Mouse (Mus musculus) heart, embryonic 11.5 days (tissue): ENCODE measurements around the gene Rfk. TPM values are rescaled to one million over a fixed set of nuclear protein-coding genes. Genes with fewer than 3 reads are reported as not detected.

Source experiments
- ATAC-seq: fragments of 200-750 bp; cut with Nextera tagmentation; replicated peaks from 2 replicates; pipeline ENCODE4 v1.8.0; 2017; ENCODE audit warnings: moderate library complexity; ENCODE audit not compliant: insufficient number of reproducible peaks, low FRiP score, low TSS enrichment
- H3K27ac ChIP-seq: fragments of 300-500 bp; sonication (generic); 2 replicates; pipeline ENCODE4 v1.5.1; 2014; ENCODE audit warnings: mild to moderate bottlenecking, low read depth, low read length
- H3K27me3 ChIP-seq: fragments of 300-500 bp; sonication (generic); 2 replicates; pipeline ENCODE4 v1.6.1; 2014; ENCODE audit warnings: mild to moderate bottlenecking, low read length, mixed read lengths; ENCODE audit not compliant: control insufficient read depth, insufficient read depth
- H3K36me3 ChIP-seq: fragments of 300-500 bp; sonication (generic); 2 replicates; pipeline ENCODE4 v1.6.1; 2014; ENCODE audit warnings: mild to moderate bottlenecking, low read length, moderate library complexity, mixed read lengths; ENCODE audit not compliant: control insufficient read depth, insufficient read depth
- H3K4me1 ChIP-seq: fragments of 300-500 bp; sonication (generic); 2 replicates; pipeline ENCODE4 v1.6.1; 2014; ENCODE audit warnings: low read length; ENCODE audit not compliant: control insufficient read depth, insufficient read depth
- H3K4me2 ChIP-seq: fragments of 300-500 bp; sonication (generic); 2 replicates; pipeline ENCODE4 v1.6.1; 2014; ENCODE audit warnings: mild to moderate bottlenecking, moderate library complexity
- H3K4me3 ChIP-seq: fragments of 300-500 bp; sonication (generic); 2 replicates; pipeline ENCODE4 v1.5.1; 2014; ENCODE audit warnings: low read depth, low read length
- H3K9ac ChIP-seq: fragments of 300-500 bp; sonication (generic); 2 replicates; pipeline ENCODE4 v1.6.1; 2014; ENCODE audit warnings: mild to moderate bottlenecking, low read depth, low read length, moderate library complexity
- H3K9me3 ChIP-seq: fragments of 300-500 bp; sonication (generic); replicated peaks from 2 replicates; pipeline ENCODE4 v1.6.1; 2016; ENCODE audit warnings: low read length; ENCODE audit not compliant: control insufficient read depth
- WGBS: fragments of 180-500 bp; shearing (Covaris S2); extraction: QIAGEN DNeasy Blood & Tissue Kit; methylation state at CpG from one replicate; pipeline ENCODE4 v1.1.7; 2014; ENCODE audit not compliant: insufficient replicate concordance; 5-methylcytosine and 5-hydroxymethylcytosine counted together
- polyA plus RNA-seq: library from polyadenylated mRNA; unstranded; fragments of >200 nt; fragmentation: Nextera tagmentation; extraction: Ambion mirVana; gene quantifications from 2 replicates; pipeline ENCODE4 v1.2.1, GENCODE M21; 2014

Gene Rfk
- polyA plus RNA-seq, 1 experiment from 2014 or later = 61.3 TPM

DNA sequence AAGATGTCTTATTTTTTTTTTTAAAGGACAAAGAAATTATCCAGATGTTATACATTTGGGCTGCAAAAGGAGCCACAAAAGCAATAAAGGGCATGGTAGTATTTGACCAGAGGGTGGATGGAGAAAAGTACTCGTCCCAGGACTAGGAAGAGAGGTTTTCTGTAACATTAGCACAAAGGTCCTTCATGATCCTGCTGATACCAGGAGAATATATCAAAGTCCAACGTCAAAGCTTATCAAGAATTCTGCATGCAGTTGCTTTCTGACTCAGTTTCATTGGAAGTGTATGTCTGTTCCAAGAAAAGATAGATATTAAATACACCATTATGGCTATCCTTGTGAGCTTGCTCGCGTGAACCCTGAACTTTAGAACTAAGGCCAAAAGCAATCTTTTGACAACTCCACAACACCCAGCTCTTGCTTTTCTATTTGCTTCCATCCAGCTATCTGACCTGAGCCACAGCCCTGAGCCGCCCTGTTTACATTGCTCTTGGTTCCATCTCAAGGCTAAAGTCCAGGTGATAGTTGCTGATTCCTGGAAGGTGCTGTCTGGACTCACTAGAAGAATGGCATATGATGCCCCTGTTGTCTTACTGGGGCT, 16.7 kb downstream of the Rfk start:
- Histone ChIP-seq H3K4me1 (no peaks in the 10 kb centered on the region), H3K4me3 (no peak overlapping the region), H3K9ac (no peak overlapping the region), H3K4me2 (no peak overlapping the region), H3K9me3 (no peaks in the 10 kb centered on the region; the same call in 1 of the 2 replicates), H3K27ac (no peak overlapping the region), H3K27me3 (no peaks in the 10 kb centered on the region), H3K36me3 (no peaks in the 10 kb centered on the region)
- 76% methylated on average over 5 of the region's 5 CpGs for WGBS
- no peak for ATAC-seq

DNA sequence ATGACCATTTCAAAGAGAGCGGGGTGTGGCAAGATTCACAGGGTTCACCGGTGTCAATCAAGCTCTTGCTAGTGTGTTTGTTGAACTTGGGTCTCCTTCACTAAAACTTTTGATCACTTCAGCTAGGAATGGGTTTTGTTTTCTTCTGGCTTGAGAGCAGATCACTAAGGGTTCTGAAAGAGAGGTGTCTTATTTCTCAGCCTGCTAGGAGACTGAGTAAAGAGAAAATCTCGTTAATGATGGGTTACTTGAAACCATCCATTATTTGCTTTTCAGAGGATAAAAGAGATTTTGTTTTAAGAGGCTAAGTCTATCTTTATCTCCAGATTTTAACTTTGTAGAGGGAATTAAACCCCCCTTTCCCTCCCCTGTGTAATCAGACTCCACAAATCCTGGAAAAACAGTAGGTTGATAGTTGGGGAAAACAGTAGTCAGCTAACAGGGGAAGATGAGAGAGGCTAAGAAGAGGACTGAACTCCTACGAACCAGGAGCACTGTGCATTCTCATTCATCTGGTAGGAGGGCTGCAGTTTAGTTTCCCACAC, 19.1 kb downstream of the Rfk start:
- Histone ChIP-seq H3K9me3 (no peaks in the 10 kb centered on the region), H3K27me3 (no peaks in the 10 kb centered on the region), H3K4me2 (no peak overlapping the region), H3K4me3 (no peak overlapping the region), H3K4me1 (no peaks in the 10 kb centered on the region), H3K9ac (no peak overlapping the region), H3K27ac (no peak overlapping the region), H3K36me3 (no peaks in the 10 kb centered on the region)
- WGBS = 52% methylated on average over 4 of the region's 4 CpGs
- ATAC-seq = no peak

DNA sequence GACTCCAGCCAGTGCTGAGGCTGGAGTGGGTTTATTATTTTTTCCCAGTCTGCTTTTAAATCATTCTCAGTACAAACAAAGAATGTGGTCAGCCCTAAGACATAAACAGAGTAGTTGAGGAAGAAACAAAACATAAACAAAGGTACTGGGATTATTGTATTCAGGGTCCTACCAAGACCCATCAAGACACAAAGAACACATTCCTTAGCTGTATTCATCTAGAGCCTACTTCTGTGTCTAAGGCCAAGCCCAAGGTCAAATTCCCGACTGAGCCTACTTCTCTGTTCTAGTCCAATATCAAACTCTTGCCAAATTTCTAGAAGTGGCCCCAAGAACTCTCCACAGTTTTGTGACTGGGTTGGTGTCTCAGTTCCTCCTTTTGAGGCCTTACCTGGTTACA, 24.0 kb downstream of the Rfk start:
- ATAC-seq = no peak
- Histone ChIP-seq H3K36me3 (no peaks in the 10 kb centered on the region), H3K4me2 (no peak overlapping the region), H3K27ac (no peak overlapping the region), H3K9me3 (no peaks in the 10 kb centered on the region), H3K4me3 (no peak overlapping the region), H3K27me3 (no peaks in the 10 kb centered on the region), H3K9ac (no peak overlapping the region), H3K4me1 (no peaks in the 10 kb centered on the region)
- WGBS = 73% methylated on average over 1 of the region's 1 CpGs

DNA sequence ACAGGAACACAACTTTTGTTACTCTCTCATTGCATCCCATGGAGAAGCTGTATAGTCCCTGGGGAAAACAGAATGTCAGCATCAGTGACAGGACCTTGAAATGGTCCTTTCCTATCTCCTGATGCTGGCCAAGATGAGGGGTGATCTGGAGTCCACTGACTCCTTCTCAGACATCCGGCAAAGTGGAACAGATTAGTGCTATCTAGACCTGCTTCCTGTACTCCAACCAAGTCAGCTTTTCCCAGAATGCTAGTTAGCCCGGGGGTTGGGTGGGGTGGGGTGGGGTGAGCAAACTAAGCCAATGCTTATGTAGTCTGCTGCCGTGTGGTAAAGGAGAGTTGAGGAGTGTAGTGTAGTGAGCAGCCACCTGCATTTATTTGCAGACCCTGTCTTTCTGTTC, 29.5 kb downstream of the Rfk start:
- no peak for ATAC-seq
- WGBS = 37% methylated on average over 3 of the region's 3 CpGs
- no peaks in the 10 kb centered on the region for H3K4me1 ChIP-seq
- no peak overlapping the region for H3K4me3 ChIP-seq
- H3K4me2 ChIP-seq = no peak overlapping the region
- H3K27ac ChIP-seq = no peak overlapping the region
- no peaks in the 10 kb centered on the region for H3K36me3 ChIP-seq
- no peaks in the 10 kb centered on the region for H3K9me3 ChIP-seq
- H3K9ac ChIP-seq = no peak overlapping the region
- H3K27me3 ChIP-seq = no peaks in the 10 kb centered on the region

DNA sequence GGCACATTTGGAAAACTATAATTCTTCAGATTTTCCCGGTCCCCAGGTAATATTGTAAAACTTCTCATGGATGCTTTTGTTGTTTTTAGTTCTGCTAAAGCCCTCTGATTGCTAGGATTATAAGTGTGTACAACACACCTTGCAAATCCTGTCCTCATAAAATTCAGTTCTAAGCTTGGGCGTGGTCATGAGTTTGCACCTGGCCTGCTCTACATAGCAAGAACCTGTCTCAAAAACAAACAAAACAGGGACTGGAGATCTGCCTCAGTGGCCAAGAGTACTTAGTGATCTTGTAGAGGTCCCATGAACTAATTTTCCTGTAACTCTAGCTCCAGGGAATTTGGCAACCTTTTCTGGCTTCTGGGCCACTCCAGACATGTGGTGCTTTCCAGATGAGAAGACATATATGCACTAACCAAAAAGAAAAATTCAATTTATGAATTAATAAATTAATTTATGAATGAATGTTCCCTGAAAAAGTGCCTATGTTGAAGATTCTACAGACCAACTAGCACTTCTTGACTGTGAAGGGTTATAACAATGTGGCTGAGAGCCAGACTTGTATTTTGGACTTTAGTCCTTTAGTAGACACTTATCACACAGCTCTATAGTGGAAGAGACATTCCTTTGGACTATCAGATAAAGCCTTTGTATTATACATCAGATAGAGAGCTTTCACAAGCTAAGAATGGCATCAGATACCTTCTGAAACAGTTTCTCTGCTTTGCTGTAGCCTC, 34.1 kb downstream of the Rfk start:
- 83% methylated on average over 2 of the region's 2 CpGs for WGBS
- no peaks in the 10 kb centered on the region for H3K9me3 ChIP-seq
- no peaks in the 10 kb centered on the region for H3K27me3 ChIP-seq
- H3K36me3 ChIP-seq = no peaks in the 10 kb centered on the region
- no peak overlapping the region for H3K9ac ChIP-seq
- H3K27ac ChIP-seq = no peak overlapping the region
- ATAC-seq = no peak
- H3K4me1 ChIP-seq = no peaks in the 10 kb centered on the region
- H3K4me2 ChIP-seq = no peak overlapping the region
- H3K4me3 ChIP-seq = no peak overlapping the region

DNA sequence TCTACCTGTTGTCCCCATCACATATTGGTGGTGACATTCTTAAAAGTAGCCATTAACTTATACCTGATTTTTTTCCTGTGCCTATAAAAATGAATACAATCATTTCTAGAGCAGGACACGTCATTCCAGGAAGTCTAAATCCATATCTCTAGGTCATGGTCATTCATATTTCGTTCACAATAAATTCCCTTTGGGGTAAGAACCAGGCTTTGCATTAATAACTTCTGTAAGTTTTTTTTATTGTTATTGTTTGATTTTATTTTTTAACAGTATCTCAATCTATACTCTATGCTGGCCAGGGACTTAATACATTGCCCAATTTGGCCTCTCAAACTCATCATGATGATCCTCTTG, 34.7 kb downstream of the Rfk start:
- Histone ChIP-seq H3K4me1 (no peaks in the 10 kb centered on the region), H3K27ac (no peak overlapping the region), H3K9ac (no peak overlapping the region), H3K27me3 (no peaks in the 10 kb centered on the region), H3K36me3 (no peaks in the 10 kb centered on the region), H3K9me3 (no peaks in the 10 kb centered on the region), H3K4me2 (no peak overlapping the region), H3K4me3 (no peak overlapping the region)
- ATAC-seq = no peak
- 79% methylated on average over 2 of the region's 2 CpGs for WGBS

DNA sequence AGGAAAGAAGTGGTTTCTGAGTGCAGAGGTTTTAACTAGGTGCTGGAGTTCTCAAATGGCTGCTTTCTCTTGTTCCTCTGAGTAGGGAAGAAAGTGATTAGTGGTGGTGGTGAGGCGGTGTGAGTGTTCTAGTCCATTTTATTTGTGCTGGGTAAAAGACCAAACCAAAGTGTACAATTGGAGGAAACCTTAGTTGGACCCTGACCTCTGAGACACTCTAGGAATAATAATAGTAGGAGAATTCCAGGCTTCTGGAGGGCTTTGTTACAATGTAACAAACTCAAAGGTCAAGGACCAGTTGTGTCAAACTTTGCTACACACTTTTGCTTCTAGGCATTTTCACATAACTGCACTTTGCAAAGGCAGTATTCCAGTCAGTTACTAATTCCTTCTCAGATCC, 42.8 kb downstream of the Rfk start:
- Histone ChIP-seq H3K4me2 (no peak overlapping the region), H3K9ac (no peak overlapping the region), H3K27ac (no peak overlapping the region), H3K9me3 (no peaks in the 10 kb centered on the region), H3K4me1 (no peaks in the 10 kb centered on the region), H3K27me3 (no peaks in the 10 kb centered on the region), H3K4me3 (no peak overlapping the region), H3K36me3 (no peaks in the 10 kb centered on the region)
- no peak for ATAC-seq
- WGBS = 90% methylated on average over 1 of the region's 1 CpGs

DNA sequence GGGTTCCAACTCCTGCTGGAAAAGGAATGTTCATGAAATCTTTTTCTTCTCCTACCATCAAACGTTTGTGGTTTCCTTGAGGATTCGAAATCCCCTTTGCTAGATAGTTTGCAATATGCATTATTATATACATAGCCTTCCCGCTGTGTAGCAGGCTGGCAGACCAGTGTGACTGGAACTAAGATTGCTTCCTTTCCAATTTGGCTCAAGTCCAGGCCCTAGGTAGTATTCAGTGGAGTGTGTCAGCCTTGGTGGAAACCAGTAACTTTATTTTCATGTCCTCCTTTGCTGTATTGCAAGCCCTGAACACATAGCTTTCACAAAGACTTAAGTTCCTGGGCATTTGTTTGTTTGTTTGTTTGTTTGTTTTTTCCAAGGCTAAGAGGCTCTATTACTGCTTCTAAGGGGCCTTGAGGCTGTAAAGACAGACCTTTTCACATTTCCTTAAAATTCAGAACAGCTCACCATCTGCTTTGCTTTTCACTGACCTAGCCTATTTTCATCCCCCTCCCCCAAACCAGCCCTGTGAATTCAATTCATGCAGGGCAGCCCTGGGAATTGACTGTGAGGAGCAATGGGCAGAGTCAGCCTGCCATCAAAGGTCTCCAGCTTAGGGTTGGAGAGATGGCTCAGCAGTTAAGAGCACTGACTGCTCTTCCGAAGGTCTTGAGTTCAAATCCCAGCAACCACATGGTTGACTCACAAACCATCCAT, 45.8 kb downstream of the Rfk start:
- H3K4me2 ChIP-seq = no peak overlapping the region
- ATAC-seq = no peak
- H3K27ac ChIP-seq = no peak overlapping the region
- 75% methylated on average over 4 of the region's 4 CpGs for WGBS
- H3K4me1 ChIP-seq = no peaks in the 10 kb centered on the region
- H3K9me3 ChIP-seq = no peaks in the 10 kb centered on the region
- H3K4me3 ChIP-seq = no peak overlapping the region
- H3K36me3 ChIP-seq = no peaks in the 10 kb centered on the region
- no peak overlapping the region for H3K9ac ChIP-seq
- no peaks in the 10 kb centered on the region for H3K27me3 ChIP-seq
